Mouse (Mus musculus) G1E (cell line): ENCODE measurements around the gene Rtn4rl1.

Experiments
- CTCF ChIP-seq: IDR thresholded peaks from 2 replicates; pipeline ENCODE4 v1.5.1; 2012; ENCODE audit warnings: low read depth, low read length, inconsistent platforms, mixed read lengths
- GATA1 ChIP-seq: IDR thresholded peaks from 2 replicates; pipeline ENCODE4 v1.6.1; 2012; ENCODE audit warnings: borderline replicate concordance, low read length, inconsistent platforms, mixed read lengths
- GATA2 ChIP-seq: IDR thresholded peaks from 2 replicates; pipeline ENCODE4 v1.6.1; 2012; ENCODE audit warnings: low read depth, low read length, inconsistent platforms, borderline replicate concordance
- POLR2AphosphoS5 ChIP-seq: IDR thresholded peaks from 2 replicates; pipeline ENCODE4 v1.6.1; 2012; ENCODE audit warnings: low read depth, low read length, inconsistent platforms; ENCODE audit not compliant: insufficient replicate concordance
- TAL1 ChIP-seq: conservative IDR thresholded peaks from 2 replicates; pipeline ENCODE4 v1.6.1; 2012; ENCODE audit warnings: low read depth, low read length, inconsistent platforms, mixed read lengths

GRCm38 (mm10) chr11:75265545-75265944 lies 72.0 kb downstream of the Rtn4rl1 start:
- TF ChIP-seq GATA1 (no peak), CTCF (no peak), POLR2AphosphoS5 (no peak), TAL1 (no peak), GATA2 (no peak)
